15 mouse cellular contexts compared by ENCODE assay signal in the genomic region with DNA sequence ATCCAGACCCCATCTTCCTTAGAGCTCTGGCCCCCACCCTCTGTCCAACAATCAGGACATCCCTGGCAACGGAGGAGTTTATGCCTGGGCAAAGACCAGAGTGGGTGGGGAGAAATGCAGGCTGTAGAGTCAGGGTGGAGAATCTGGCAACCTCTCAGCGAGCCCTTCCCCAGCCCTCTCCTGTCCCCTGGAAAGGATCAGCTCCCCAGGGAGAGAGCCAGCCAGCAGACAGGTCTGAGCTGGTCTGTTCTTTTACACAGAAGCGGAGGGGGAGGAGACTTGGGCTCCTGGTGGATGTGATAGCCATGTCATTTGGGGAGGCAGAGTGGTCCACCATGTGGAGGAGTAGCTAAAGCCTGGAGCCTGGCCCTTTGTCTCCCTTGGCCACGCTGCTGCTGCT. TPM values are rescaled to one million over a fixed set of nuclear protein-coding genes. Genes with fewer than 3 reads are reported as not detected.
A peak's percentile ranks its signal among the peaks of the same experiment; 100 is the strongest.
DNase-seq lines count a peak whose midpoint lies in the region; ATAC-seq lines count a peak whose summit lies in the region.
"Had no signal": no experiment of that assay in that cellular context is flagged by ENCODE, and none has a peak within 500 bp of the region (broad histone marks: within the 10 kb centered on the region; RNA-seq: fewer than 3 reads in every experiment).

No protein-coding gene starts in this region.

- H3K4me2 ChIP-seq in forebrain, embryonic 14.5 days (ENCODE audit: low read length), result no peak overlapping the region
- no peak overlapping the region for H3K4me2 ChIP-seq in lung, embryonic 16.5 days (ENCODE audit: low read depth, low read length)
- H3K4me2 ChIP-seq in limb, embryonic 15.5 days, result no peak overlapping the region
- H3K4me2 ChIP-seq: hindbrain, embryonic 15.5 days had no signal

- H3K9ac ChIP-seq in forebrain, embryonic 14.5 days (ENCODE audit: low read length), result no peak overlapping the region
- no peak overlapping the region for H3K9ac ChIP-seq in lung, embryonic 16.5 days (ENCODE audit: low read length)
- no peak overlapping the region for H3K9ac ChIP-seq in limb, embryonic 15.5 days
- H3K9ac ChIP-seq: hindbrain, embryonic 15.5 days had no signal

- H3K27ac ChIP-seq in forebrain, embryonic 10.5 days, result peak overlapping the region; percentile 54; the same call in 1 of the 2 replicates
- H3K27ac ChIP-seq in forebrain, embryonic 14.5 days (ENCODE audit: low read depth, low read length), result no peak overlapping the region
- H3K27ac ChIP-seq in lung, embryonic 16.5 days (ENCODE audit: low read length), result no peak overlapping the region
- peak overlapping the region; percentile 57; the same call in 1 of the 2 replicates for H3K27ac ChIP-seq in embryonic facial prominence, embryonic 10.5 days (replicated peaks)
- peak overlapping the region; percentile 27; the same call in 1 of the 2 replicates for H3K27ac ChIP-seq in limb, embryonic 15.5 days
- H3K27ac ChIP-seq: heart, adult 2 months; hindbrain, embryonic 15.5 days had no signal

- peaks cover 12% of the 10 kb centered on the region for H3K36me3 ChIP-seq in forebrain, embryonic 10.5 days (replicated peaks)
- peaks cover 7% of the 10 kb centered on the region for H3K36me3 ChIP-seq in forebrain, embryonic 14.5 days (ENCODE audit: control insufficient read depth, insufficient read depth, low read length)
- H3K36me3 ChIP-seq in lung, embryonic 16.5 days (ENCODE audit: control insufficient read depth, insufficient read depth, low read length), result peaks cover 5% of the 10 kb centered on the region
- H3K36me3 ChIP-seq in embryonic facial prominence, embryonic 10.5 days (replicated peaks), result peaks cover 15% of the 10 kb centered on the region
- peaks cover 7% of the 10 kb centered on the region for H3K36me3 ChIP-seq in limb, embryonic 15.5 days
- H3K36me3 ChIP-seq: hindbrain, embryonic 15.5 days had no signal

- peaks cover 55% of the 10 kb centered on the region for H3K4me1 ChIP-seq in forebrain, embryonic 10.5 days
- peaks cover 31% of the 10 kb centered on the region for H3K4me1 ChIP-seq in forebrain, embryonic 14.5 days (ENCODE audit: control insufficient read depth, insufficient read depth, low read length)
- H3K4me1 ChIP-seq in lung, embryonic 16.5 days (replicated peaks; ENCODE audit: control insufficient read depth, insufficient read depth, low read length), result peaks cover 10% of the 10 kb centered on the region
- peaks cover 57% of the 10 kb centered on the region for H3K4me1 ChIP-seq in embryonic facial prominence, embryonic 10.5 days
- H3K4me1 ChIP-seq in limb, embryonic 15.5 days, result peaks cover 28% of the 10 kb centered on the region

- no peak for ATAC-seq in forebrain, embryonic 14.5 days
- ATAC-seq in lung, embryonic 16.5 days (ENCODE audit: low read depth), result peak; percentile 25; the same call in 1 of the 2 replicates
- no peak for ATAC-seq in limb, embryonic 15.5 days (ENCODE audit: insufficient number of reproducible peaks, low FRiP score, low TSS enrichment, low read depth)

- H3K9me3 ChIP-seq in forebrain, embryonic 10.5 days, result no peaks in the 10 kb centered on the region
- H3K9me3 ChIP-seq in forebrain, embryonic 14.5 days (replicated peaks; ENCODE audit: control insufficient read depth, low read length), result no peaks in the 10 kb centered on the region
- no peaks in the 10 kb centered on the region for H3K9me3 ChIP-seq in lung, embryonic 16.5 days (ENCODE audit: control insufficient read depth, low read length)
- no peaks in the 10 kb centered on the region for H3K9me3 ChIP-seq in embryonic facial prominence, embryonic 10.5 days
- no peaks in the 10 kb centered on the region for H3K9me3 ChIP-seq in limb, embryonic 15.5 days
- H3K9me3 ChIP-seq: hindbrain, embryonic 15.5 days had no signal

- no peak overlapping the region for H3K4me3 ChIP-seq in forebrain, embryonic 10.5 days
- no peak overlapping the region for H3K4me3 ChIP-seq in forebrain, embryonic 14.5 days (ENCODE audit: low read depth, low read length)
- H3K4me3 ChIP-seq in lung, embryonic 16.5 days (ENCODE audit: low read length), result no peak overlapping the region
- peak overlapping the region; percentile 5; the same call in 1 of the 2 replicates for H3K4me3 ChIP-seq in embryonic facial prominence, embryonic 10.5 days
- H3K4me3 ChIP-seq in limb, embryonic 15.5 days, result no peak overlapping the region
- H3K4me3 ChIP-seq: heart, adult 2 months; hindbrain, embryonic 15.5 days had no signal

- DNase-seq in forebrain, embryonic 10.5 days (ENCODE audit: extremely low spot score, low spot score), result no peak
- no peak for DNase-seq in forebrain, embryonic 14.5 days (ENCODE audit: low spot score)
- no peak for DNase-seq in lung, postnatal 10 days
- DNase-seq in embryonic facial prominence, embryonic 10.5 days (ENCODE audit: low spot score), result no peak
- DNase-seq in layer of hippocampus, postnatal 25 days (ENCODE audit: extremely low spot score in 1 of 2, low spot score in 1 of 2), result no peak
- no peak for DNase-seq in adrenal gland, postnatal 36 days
- DNase-seq: adrenal gland, postnatal 25 days; cerebellum, adult 11-12 months; heart, adult 2 months; kidney, postnatal 36 days had no signal

- H3K27me3 ChIP-seq in forebrain, embryonic 10.5 days (ENCODE audit: poor library complexity, severe bottlenecking), result peaks cover 61% of the 10 kb centered on the region
- H3K27me3 ChIP-seq in forebrain, embryonic 14.5 days (replicated peaks; ENCODE audit: control insufficient read depth, insufficient read depth, low read length), result no peaks in the 10 kb centered on the region
- H3K27me3 ChIP-seq in lung, embryonic 16.5 days (ENCODE audit: control insufficient read depth, insufficient read depth, low read depth, low read length), result no peaks in the 10 kb centered on the region
- peaks cover 25% of the 10 kb centered on the region for H3K27me3 ChIP-seq in embryonic facial prominence, embryonic 10.5 days (replicated peaks; ENCODE audit: low read depth, poor library complexity, severe bottlenecking)
- H3K27me3 ChIP-seq in limb, embryonic 15.5 days, result no peaks in the 10 kb centered on the region

- 15% methylated on average over 4 of the region's 4 CpGs for WGBS in forebrain, embryonic 10.5 days
- WGBS in forebrain, embryonic 14.5 days, result 28% methylated on average over 4 of the region's 4 CpGs
- WGBS in lung, embryonic 16.5 days, result 22% methylated on average over 4 of the region's 4 CpGs
- WGBS in embryonic facial prominence, embryonic 10.5 days, result 15% methylated on average over 4 of the region's 4 CpGs
- 25% methylated on average over 4 of the region's 4 CpGs for WGBS in limb, embryonic 15.5 days

RNA-seq across cellular contexts. Expression of gene Efna3, which starts 5.9 kb away (rescaled TPM):
- 3.0 and 4.0 TPM in 2 replicates for polyA plus RNA-seq in forebrain, embryonic 10.5 days (2016; fragmentation: Nextera tagmentation; extraction: Ambion mirVana)
- 30.1 and 42.0 TPM in 2 replicates for polyA plus RNA-seq in forebrain, embryonic 14.5 days (2014; fragmentation: Nextera tagmentation; extraction: Ambion mirVana)
- 7.1 and 7.5 TPM in 2 replicates for polyA plus RNA-seq in lung, embryonic 16.5 days (2015; fragmentation: Nextera tagmentation; extraction: Ambion mirVana)
- polyA plus RNA-seq in embryonic facial prominence, embryonic 10.5 days (2016; fragmentation: Nextera tagmentation; extraction: Ambion mirVana), result 4.5 and 6.8 TPM in 2 replicates
- 57.9 and 59.2 TPM in 2 replicates for polyA plus RNA-seq in limb, embryonic 15.5 days (2015; fragmentation: Nextera tagmentation; extraction: Ambion mirVana)
- total RNA-seq in layer of hippocampus, postnatal 25 days (2021), result 10 to 100 TPM; 77.1 to 82.6 TPM
- under 1 TPM; 0.23 to 0.53 TPM for total RNA-seq in adrenal gland, postnatal 36 days (2021)
- total RNA-seq: heart, adult 2 months; megakaryocyte-erythroid progenitor cell, adult 5-6 weeks had no signal
- polyA plus RNA-seq: heart, adult 2 months had no signal

RNA-seq across cellular contexts. Expression of gene Efna4, which starts 9.2 kb away (rescaled TPM):
- polyA plus RNA-seq in forebrain, embryonic 10.5 days (2016; fragmentation: Nextera tagmentation; extraction: Ambion mirVana), result 27.6 and 28.7 TPM in 2 replicates
- polyA plus RNA-seq in forebrain, embryonic 14.5 days (2014; fragmentation: Nextera tagmentation; extraction: Ambion mirVana), result 12.3 and 14.6 TPM in 2 replicates
- polyA plus RNA-seq in lung, embryonic 16.5 days (2015; fragmentation: Nextera tagmentation; extraction: Ambion mirVana), result 19.8 and 24.7 TPM in 2 replicates
- polyA plus RNA-seq in embryonic facial prominence, embryonic 10.5 days (2016; fragmentation: Nextera tagmentation; extraction: Ambion mirVana), result 37.3 and 40.8 TPM in 2 replicates
- polyA plus RNA-seq in limb, embryonic 15.5 days (2015; fragmentation: Nextera tagmentation; extraction: Ambion mirVana), result 30.4 and 34.4 TPM in 2 replicates
- total RNA-seq in layer of hippocampus, postnatal 25 days (2021), result under 1 TPM; 0.68 to 0.98 TPM
- total RNA-seq in adrenal gland, postnatal 36 days (2021), result 1 to 10 TPM in 1 of 2 experiments, under 1 TPM in 1; 0.93 to 1.3 TPM
- total RNA-seq: megakaryocyte-erythroid progenitor cell, adult 5-6 weeks had no signal

RNA-seq across cellular contexts. Expression of gene Adam15, which starts 21.2 kb away (rescaled TPM):
- 32.1 and 39.5 TPM in 2 replicates for polyA plus RNA-seq in forebrain, embryonic 10.5 days (2016; fragmentation: Nextera tagmentation; extraction: Ambion mirVana)
- polyA plus RNA-seq in forebrain, embryonic 14.5 days (2014; fragmentation: Nextera tagmentation; extraction: Ambion mirVana), result 13.4 and 19.3 TPM in 2 replicates
- polyA plus RNA-seq in lung, embryonic 16.5 days (2015; fragmentation: Nextera tagmentation; extraction: Ambion mirVana), result 75.1 and 76.0 TPM in 2 replicates
- polyA plus RNA-seq in embryonic facial prominence, embryonic 10.5 days (2016; fragmentation: Nextera tagmentation; extraction: Ambion mirVana), result 30.5 and 34.2 TPM in 2 replicates
- 94.4 and 106 TPM in 2 replicates for polyA plus RNA-seq in limb, embryonic 15.5 days (2015; fragmentation: Nextera tagmentation; extraction: Ambion mirVana)
- 100 to 1,000 TPM; 109 to 112 TPM for total RNA-seq in layer of hippocampus, postnatal 25 days (2021)
- total RNA-seq in adrenal gland, postnatal 36 days (2021), result 10 to 100 TPM; 45.9 to 79.9 TPM

RNA-seq across cellular contexts. Expression of gene Dcst2, which starts 33.2 kb away (rescaled TPM):
- polyA plus RNA-seq in forebrain, embryonic 10.5 days (2016; fragmentation: Nextera tagmentation; extraction: Ambion mirVana), result 0.06 and 0.16 TPM in 2 replicates
- polyA plus RNA-seq in forebrain, embryonic 14.5 days (2014; fragmentation: Nextera tagmentation; extraction: Ambion mirVana), result 0.08 and 0.15 TPM in 2 replicates
- polyA plus RNA-seq in lung, embryonic 16.5 days (2015; fragmentation: Nextera tagmentation; extraction: Ambion mirVana), result 0.06 TPM in 1 of 2 replicates, not detected in the other
- polyA plus RNA-seq in embryonic facial prominence, embryonic 10.5 days (2016; fragmentation: Nextera tagmentation; extraction: Ambion mirVana), result 0.09 and 0.15 TPM in 2 replicates
- polyA plus RNA-seq in limb, embryonic 15.5 days (2015; fragmentation: Nextera tagmentation; extraction: Ambion mirVana), result 0.20 and 0.23 TPM in 2 replicates
- total RNA-seq in layer of hippocampus, postnatal 25 days (2021), result under 1 TPM; 0.20 to 0.42 TPM
- under 1 TPM; 0.20 to 0.56 TPM for total RNA-seq in adrenal gland, postnatal 36 days (2021)
- total RNA-seq: heart, adult 2 months; megakaryocyte-erythroid progenitor cell, adult 5-6 weeks had no signal
- polyA plus RNA-seq: thymus, postnatal 0 days had no signal

RNA-seq across cellular contexts. Expression of gene Dcst1, which starts 36.4 kb away (rescaled TPM):
- polyA plus RNA-seq in forebrain, embryonic 10.5 days (2016; fragmentation: Nextera tagmentation; extraction: Ambion mirVana), result 0.23 TPM in 1 of 2 replicates, not detected in the other
- 0.78 and 0.83 TPM in 2 replicates for polyA plus RNA-seq in forebrain, embryonic 14.5 days (2014; fragmentation: Nextera tagmentation; extraction: Ambion mirVana)
- 0.13 and 0.53 TPM in 2 replicates for polyA plus RNA-seq in lung, embryonic 16.5 days (2015; fragmentation: Nextera tagmentation; extraction: Ambion mirVana)
- 0.20 and 0.47 TPM in 2 replicates for polyA plus RNA-seq in embryonic facial prominence, embryonic 10.5 days (2016; fragmentation: Nextera tagmentation; extraction: Ambion mirVana)
- 0.52 and 0.76 TPM in 2 replicates for polyA plus RNA-seq in limb, embryonic 15.5 days (2015; fragmentation: Nextera tagmentation; extraction: Ambion mirVana)
- total RNA-seq in layer of hippocampus, postnatal 25 days (2021), result not detected
- under 1 TPM in 1 of 2 experiments, not detected in 1; 0.56 TPM for total RNA-seq in adrenal gland, postnatal 36 days (2021)
- total RNA-seq: heart, adult 2 months; megakaryocyte-erythroid progenitor cell, adult 5-6 weeks had no signal

Comparison
In these comparisons a context has a peak if more than half of its experiments do, and no peak if none do; other contexts are left out.
1. H3K27ac ChIP-seq: peak in forebrain, embryonic 10.5 days (single experiment), embryonic facial prominence, embryonic 10.5 days (single experiment) and limb, embryonic 15.5 days (single experiment); none in forebrain, embryonic 14.5 days (single experiment) and lung, embryonic 16.5 days (single experiment).